16 mouse cellular contexts compared by ENCODE assay signal in genomic region chr12:8667473-8668255, GRCm38 (mm10). TPM values are rescaled to one million over a fixed set of nuclear protein-coding genes. Genes with fewer than 3 reads are reported as not detected.
DNase-seq lines count a peak whose midpoint lies in the region; ATAC-seq lines count a peak whose summit lies in the region.
"Had no signal": no experiment of that assay in that cellular context is flagged by ENCODE, and none has a peak within 500 bp of the region (broad histone marks: within the 10 kb centered on the region; RNA-seq: fewer than 3 reads in every experiment).

No protein-coding gene starts in this region.

- no peak overlapping the region for H3K27ac ChIP-seq in hindbrain, embryonic 14.5 days
- H3K27ac ChIP-seq in kidney, embryonic 16.5 days (ENCODE audit: low read length): no peak overlapping the region
- H3K27ac ChIP-seq: heart, embryonic 10.5 days; kidney, embryonic 15.5 days; limb, embryonic 15.5 days; midbrain, embryonic 13.5 days had no signal

- 93% methylated on average over 4 of the region's 4 CpGs for WGBS in hindbrain, embryonic 14.5 days
- WGBS in kidney, embryonic 16.5 days: 84% methylated on average over 4 of the region's 4 CpGs

- DNase-seq in heart, adult 11 months: peak; percentile 80
- DNase-seq in heart, postnatal 14 days: no peak
- DNase-seq in 416B (ENCODE audit: low read depth): peak; percentile 50
- DNase-seq in hindbrain, embryonic 14.5 days (ENCODE audit: low spot score): no peak
- DNase-seq in cerebellum, postnatal 25 days: no peak
- DNase-seq: adrenal gland, postnatal 14 days; cerebellum, postnatal 14 days; gastrocnemius, postnatal 14 days; thymus, adult 18-20 months had no signal

- H3K9ac ChIP-seq in hindbrain, embryonic 14.5 days: no peak overlapping the region
- no peak overlapping the region for H3K9ac ChIP-seq in kidney, embryonic 16.5 days (replicated peaks; ENCODE audit: low read length)
- H3K9ac ChIP-seq: kidney, embryonic 15.5 days; limb, embryonic 15.5 days; midbrain, embryonic 13.5 days had no signal

- H3K36me3 ChIP-seq in hindbrain, embryonic 14.5 days (replicated peaks; ENCODE audit: control insufficient read depth, insufficient read depth): no peaks in the 10 kb centered on the region
- no peaks in the 10 kb centered on the region for H3K36me3 ChIP-seq in kidney, embryonic 16.5 days (ENCODE audit: insufficient read depth, low read length)
- H3K36me3 ChIP-seq: heart, embryonic 10.5 days; kidney, embryonic 15.5 days; limb, embryonic 15.5 days; midbrain, embryonic 13.5 days had no signal

- H3K4me3 ChIP-seq in hindbrain, embryonic 14.5 days (replicated peaks; ENCODE audit: low read length): no peak overlapping the region
- no peak overlapping the region for H3K4me3 ChIP-seq in kidney, embryonic 16.5 days (ENCODE audit: low read length)
- H3K4me3 ChIP-seq: heart, embryonic 10.5 days; kidney, embryonic 15.5 days; limb, embryonic 15.5 days; midbrain, embryonic 13.5 days had no signal

- ATAC-seq in activated CD4-positive, CD25-positive, alpha-beta regulatory T cell, adult 4 months: peak; percentile 30
- peak; percentile 95 for ATAC-seq in megakaryocyte progenitor cell, adult 5-6 weeks (replicated peaks; ENCODE audit: poor library complexity)
- ATAC-seq in hindbrain, embryonic 14.5 days (ENCODE audit: low FRiP score): no peak
- no peak for ATAC-seq in kidney, embryonic 16.5 days (ENCODE audit: low FRiP score, low TSS enrichment)
- ATAC-seq: midbrain, embryonic 13.5 days had no signal

- intact Hi-C loops in heart, postnatal 14 days (cut with DNase I): no loop called here

- no peaks in the 10 kb centered on the region for H3K9me3 ChIP-seq in hindbrain, embryonic 14.5 days (ENCODE audit: control insufficient read depth, low read length)
- no peaks in the 10 kb centered on the region for H3K9me3 ChIP-seq in kidney, embryonic 16.5 days (ENCODE audit: low read length)
- H3K9me3 ChIP-seq: heart, embryonic 10.5 days; kidney, embryonic 15.5 days; limb, embryonic 15.5 days had no signal

- H3K27me3 ChIP-seq in hindbrain, embryonic 14.5 days (ENCODE audit: control insufficient read depth, insufficient read depth, low read length): no peaks in the 10 kb centered on the region
- no peaks in the 10 kb centered on the region for H3K27me3 ChIP-seq in kidney, embryonic 16.5 days (ENCODE audit: insufficient read depth, low read length)
- H3K27me3 ChIP-seq: kidney, embryonic 15.5 days; limb, embryonic 15.5 days; midbrain, embryonic 13.5 days had no signal

- H3K4me2 ChIP-seq in hindbrain, embryonic 14.5 days (replicated peaks): no peak overlapping the region
- H3K4me2 ChIP-seq in kidney, embryonic 16.5 days (replicated peaks; ENCODE audit: low read depth, low read length): no peak overlapping the region
- H3K4me2 ChIP-seq: kidney, embryonic 15.5 days; limb, embryonic 15.5 days; midbrain, embryonic 13.5 days had no signal

- no peaks in the 10 kb centered on the region for H3K4me1 ChIP-seq in hindbrain, embryonic 14.5 days (replicated peaks; ENCODE audit: control insufficient read depth, insufficient read depth, low read length)
- no peaks in the 10 kb centered on the region for H3K4me1 ChIP-seq in kidney, embryonic 16.5 days (ENCODE audit: insufficient read depth, low read length)
- H3K4me1 ChIP-seq: kidney, embryonic 15.5 days; limb, embryonic 15.5 days; midbrain, embryonic 13.5 days had no signal

RNA-seq across cellular contexts. Expression of gene Pum2, which starts 6.3 kb away (rescaled TPM):
- total RNA-seq in heart, postnatal 14 days (2021): 100 to 1,000 TPM; 122 to 133 TPM
- 10 to 100 TPM; 55.7 to 63.1 TPM for polyA plus RNA-seq in activated CD4-positive, CD25-positive, alpha-beta regulatory T cell, adult 4 months (2017; shearing (Covaris generic))
- 164 and 166 TPM in 2 replicates for total RNA-seq in megakaryocyte progenitor cell, adult 5-6 weeks (2015)
- 116 and 129 TPM in 2 replicates for total RNA-seq in megakaryocyte progenitor cell, adult 5-6 weeks (2017)
- 64.9 and 68.6 TPM in 2 replicates for polyA plus RNA-seq in hindbrain, embryonic 14.5 days (2014; fragmentation: Nextera tagmentation; extraction: Ambion mirVana)
- polyA plus RNA-seq in kidney, embryonic 16.5 days (2015; fragmentation: Nextera tagmentation; extraction: Ambion mirVana): 48.0 and 49.5 TPM in 2 replicates

Comparison
In these comparisons a context has a peak if more than half of its experiments do, and no peak if none do; other contexts are left out.
1. DNase-seq: peak in heart, adult 11 months (single experiment) and 416B (single experiment); none in heart, postnatal 14 days (0 of 2), hindbrain, embryonic 14.5 days (single experiment) and cerebellum, postnatal 25 days (0 of 2).
2. ATAC-seq: peak in activated CD4-positive, CD25-positive, alpha-beta regulatory T cell, adult 4 months (single experiment) and megakaryocyte progenitor cell, adult 5-6 weeks (single experiment); none in hindbrain, embryonic 14.5 days (single experiment) and kidney, embryonic 16.5 days (single experiment).